Mouse (Mus musculus): ENCODE measurements around the gene Igflr1. TPM values are rescaled to one million over a fixed set of nuclear protein-coding genes. Genes with fewer than 3 reads are reported as not detected.

Gene Igflr1
- polyA plus RNA-seq (2021; fragmentation: Nextera tagmentation), result 0.46 and 0.69 TPM in 2 replicates
- long read RNA-seq, experiment 1, result 0 reads
- long read RNA-seq, experiment 2, result 0 reads

GRCm38 (mm10) chr7:30564970-30565571 lies at the start of gene Igflr1:
Igflr1 (plus strand) TSS chr7:30565427.

GRCm38 (mm10) chr7:30534633-30535577 lies 30.3 kb upstream of the Igflr1 start, which contains the start of gene Arhgap33:
Arhgap33 (minus strand) TSS chr7:30535060.

GRCm38 (mm10) chr7:30552102-30553020 lies 12.9 kb upstream of the Igflr1 start, which contains the start of the genes Hspb6 and Proser3:
Hspb6 (plus strand) TSS chr7:30552178.
Proser3 (minus strand) TSS chr7:30552299.

GRCm38 (mm10) chr7:30559443-30559954 lies 5.7 kb upstream of the Igflr1 start, which contains the start of gene Lin37:
Lin37 (minus strand) TSS chr7:30559838.

GRCm38 (mm10) chr7:30563117-30563905 lies 1.9 kb upstream of the Igflr1 start, which contains the start of the genes U2af1l4, Gm49396 and Psenen:
U2af1l4 (plus strand) TSS chr7:30563301.
Gm49396 (plus strand) TSS chr7:30563344.
Psenen (minus strand) TSS chr7:30563627.

GRCm38 (mm10) chr7:30588676-30589434 lies 23.6 kb downstream of the Igflr1 start, which contains the start of gene Kmt2b:
Kmt2b (minus strand) TSS chr7:30588726.

GRCm38 (mm10) chr7:30598786-30599185 lies 33.6 kb downstream of the Igflr1 start, which contains the start of gene Zbtb32:
Zbtb32 (minus strand) TSS chr7:30598909.

GRCm38 (mm10) chr7:30612654-30613402 lies 47.6 kb downstream of the Igflr1 start, which contains the start of gene Upk1a:
Upk1a (minus strand) TSS chr7:30612847.

Small RNAs within 50 kb of the gene (microRNA-seq; reads per million reads assigned to microRNA genes)
- gene Gm38670, result 1.7 reads per million
- gene Mir3569, result not detected

Other genes starting within 250 kb of the Igflr1 start
- 3.0 and 4.7 TPM in 2 replicates for gene E130208F15Rik, start 243.7 kb upstream of the Igflr1 start, polyA plus RNA-seq (2021; fragmentation: Nextera tagmentation)
- gene Sdhaf1, start 241.5 kb upstream of the Igflr1 start, polyA plus RNA-seq (2021; fragmentation: Nextera tagmentation), result 22.3 and 23.3 TPM in 2 replicates
- 4.7 and 4.8 TPM in 2 replicates for gene Lrfn3, start 202.7 kb upstream of the Igflr1 start, polyA plus RNA-seq (2021; fragmentation: Nextera tagmentation)
- 120 and 125 TPM in 2 replicates for gene Tyrobp, start 151.7 kb upstream of the Igflr1 start, polyA plus RNA-seq (2021; fragmentation: Nextera tagmentation)
- gene Hcst, start 145.6 kb upstream of the Igflr1 start, polyA plus RNA-seq (2021; fragmentation: Nextera tagmentation), result 2.7 and 3.0 TPM in 2 replicates
- gene Nfkbid, start 143.7 kb upstream of the Igflr1 start, polyA plus RNA-seq (2021; fragmentation: Nextera tagmentation), result 0.40 and 0.80 TPM in 2 replicates
- gene Aplp1, start 119.9 kb upstream of the Igflr1 start, polyA plus RNA-seq (2021; fragmentation: Nextera tagmentation), result 316 and 379 TPM in 2 replicates
- gene Kirrel2, start 107.7 kb upstream of the Igflr1 start, polyA plus RNA-seq (2021; fragmentation: Nextera tagmentation), result 1.9 and 2.2 TPM in 2 replicates
- gene Nphs1, start 107.1 kb upstream of the Igflr1 start, polyA plus RNA-seq (2021; fragmentation: Nextera tagmentation), result 0.90 and 0.92 TPM in 2 replicates
- not detected in 2 replicates for gene Prodh2, start 71.8 kb upstream of the Igflr1 start, polyA plus RNA-seq (2021; fragmentation: Nextera tagmentation)
- gene Arhgap33, start 30.4 kb upstream of the Igflr1 start, polyA plus RNA-seq (2021; fragmentation: Nextera tagmentation), result 43.0 and 61.1 TPM in 2 replicates
- 6.1 and 6.3 TPM in 2 replicates for gene Hspb6, start 13.2 kb upstream of the Igflr1 start, polyA plus RNA-seq (2021; fragmentation: Nextera tagmentation)
- 1.2 and 4.0 TPM in 2 replicates for gene Proser3, start 13.1 kb upstream of the Igflr1 start, polyA plus RNA-seq (2021; fragmentation: Nextera tagmentation)
- 65.8 and 69.9 TPM in 2 replicates for gene Lin37, start 5.6 kb upstream of the Igflr1 start, polyA plus RNA-seq (2021; fragmentation: Nextera tagmentation)
- 122 and 127 TPM in 2 replicates for gene U2af1l4, start 2.1 kb upstream of the Igflr1 start, polyA plus RNA-seq (2021; fragmentation: Nextera tagmentation)
- 0.33 and 0.40 TPM in 2 replicates for gene Gm49396, start 2.1 kb upstream of the Igflr1 start, polyA plus RNA-seq (2021; fragmentation: Nextera tagmentation)
- 190 and 201 TPM in 2 replicates for gene Psenen, start 1.8 kb upstream of the Igflr1 start, polyA plus RNA-seq (2021; fragmentation: Nextera tagmentation)
- gene Kmt2b, start 23.3 kb downstream of the Igflr1 start, polyA plus RNA-seq (2021; fragmentation: Nextera tagmentation), result 1.4 and 3.8 TPM in 2 replicates
- 0.23 and 0.30 TPM in 2 replicates for gene Zbtb32, start 33.5 kb downstream of the Igflr1 start, polyA plus RNA-seq (2021; fragmentation: Nextera tagmentation)
- not detected in 2 replicates for gene Upk1a, start 47.4 kb downstream of the Igflr1 start, polyA plus RNA-seq (2021; fragmentation: Nextera tagmentation)
- 2,257 and 2,565 TPM in 2 replicates for gene Cox6b1, start 60.7 kb downstream of the Igflr1 start, polyA plus RNA-seq (2021; fragmentation: Nextera tagmentation)
- gene Etv2, start 70.4 kb downstream of the Igflr1 start, polyA plus RNA-seq (2021; fragmentation: Nextera tagmentation), result not detected in 2 replicates
- gene Rbm42, start 84.9 kb downstream of the Igflr1 start, polyA plus RNA-seq (2021; fragmentation: Nextera tagmentation), result 136 and 146 TPM in 2 replicates
- 3.7 and 4.0 TPM in 2 replicates for gene Haus5, start 99.6 kb downstream of the Igflr1 start, polyA plus RNA-seq (2021; fragmentation: Nextera tagmentation)
- not detected in 2 replicates for gene Pmis2, start 106.2 kb downstream of the Igflr1 start, polyA plus RNA-seq (2021; fragmentation: Nextera tagmentation)
- gene 2200002J24Rik, start 133.5 kb downstream of the Igflr1 start, polyA plus RNA-seq (2021; fragmentation: Nextera tagmentation), result not detected in 2 replicates
- gene Atp4a, start 146.8 kb downstream of the Igflr1 start, polyA plus RNA-seq (2021; fragmentation: Nextera tagmentation), result 1.1 and 1.2 TPM in 2 replicates
- gene Tmem147, start 164.1 kb downstream of the Igflr1 start, polyA plus RNA-seq (2021; fragmentation: Nextera tagmentation), result 194 and 230 TPM in 2 replicates
- not detected in 2 replicates for gene Gapdhs, start 178.3 kb downstream of the Igflr1 start, polyA plus RNA-seq (2021; fragmentation: Nextera tagmentation)
- 3.8 and 3.9 TPM in 2 replicates for gene Sbsn, start 186.0 kb downstream of the Igflr1 start, polyA plus RNA-seq (2021; fragmentation: Nextera tagmentation)
- 2.9 and 4.1 TPM in 2 replicates for gene Dmkn, start 198.3 kb downstream of the Igflr1 start, polyA plus RNA-seq (2021; fragmentation: Nextera tagmentation)
- not detected in 2 replicates for gene Krtdap, start 222.5 kb downstream of the Igflr1 start, polyA plus RNA-seq (2021; fragmentation: Nextera tagmentation)